Mouse (Mus musculus) lung, adult 2 months (tissue): ENCODE measurements at regions not wholly inside any gene's neighbourhood (a gene's known extent, or its start where the extent isn't known, plus 50 kb on each side); places are given as distances from the start of the nearest gene placed in this dataset.

ENCODE experiments used
- CTCF ChIP-seq: fragments of 200-500 bp; IDR thresholded peaks from 2 replicates; pipeline ENCODE4 v1.5.1; 2011; ENCODE audit warnings: mild to moderate bottlenecking, low read length, control low read depth; ENCODE audit not compliant: insufficient read depth
- POLR2A ChIP-seq: fragments of 200-500 bp; IDR thresholded peaks from 2 replicates; pipeline ENCODE4 v1.6.1; 2011; ENCODE audit warnings: low read depth, mild to moderate bottlenecking, control low read depth, low read length, borderline replicate concordance; ENCODE audit errors: extremely low read depth

DNA sequence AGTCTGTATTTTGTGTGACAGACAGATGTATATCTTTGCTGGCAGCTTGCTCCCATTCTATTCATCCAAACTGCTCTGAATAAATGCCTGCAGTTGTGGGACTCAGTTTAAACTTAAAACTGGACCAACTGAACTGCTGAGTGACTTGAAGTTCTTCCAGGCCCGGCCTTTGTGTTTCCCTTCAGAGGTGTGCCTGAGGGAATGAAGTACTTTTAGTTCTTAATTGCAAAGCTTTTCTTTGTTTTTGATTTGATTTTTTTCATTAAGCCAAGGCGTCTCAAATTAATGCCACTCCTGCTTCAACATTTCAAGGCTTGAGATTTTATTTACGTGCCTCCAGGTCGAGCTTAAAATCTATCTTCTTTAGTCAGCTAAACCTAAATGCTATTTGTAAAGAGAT is 446.4 kb downstream of the Btbd3 start:
- TF ChIP-seq CTCF (no peak), POLR2A (no peak)
